Mouse (Mus musculus): ENCODE data around the gene Celf2. TPM values are rescaled to one million over a fixed set of nuclear protein-coding genes. Genes with fewer than 3 reads are reported as not detected.
"Not testable (repeated sequence)": the region's sequence is repeated elsewhere in the genome, so short reads cannot be mapped to it uniquely, and the experiment has no call there.

Gene Celf2
- 14.6 and 17.4 TPM in 2 replicates for polyA plus RNA-seq (2012; rRNA removed)

GRCm38 (mm10) chr2:7509463-7509862 is at the start of gene Celf2:
Gene Celf2, minus strand, starts transcription at chr2:7509563.
- H3K4me1 ChIP-seq (ENCODE audit: control insufficient read depth, insufficient read depth, low read length); H3K36me3 ChIP-seq (ENCODE audit: control insufficient read depth, insufficient read depth, low read length); H3K27ac ChIP-seq (ENCODE audit: control insufficient read depth, insufficient read depth, low read depth, low read length); H3K27me3 ChIP-seq (ENCODE audit: control insufficient read depth, insufficient read depth, low read length); H3K4me3 ChIP-seq (ENCODE audit: control insufficient read depth, low read depth, low read length): not testable (repeated sequence)

DNA sequence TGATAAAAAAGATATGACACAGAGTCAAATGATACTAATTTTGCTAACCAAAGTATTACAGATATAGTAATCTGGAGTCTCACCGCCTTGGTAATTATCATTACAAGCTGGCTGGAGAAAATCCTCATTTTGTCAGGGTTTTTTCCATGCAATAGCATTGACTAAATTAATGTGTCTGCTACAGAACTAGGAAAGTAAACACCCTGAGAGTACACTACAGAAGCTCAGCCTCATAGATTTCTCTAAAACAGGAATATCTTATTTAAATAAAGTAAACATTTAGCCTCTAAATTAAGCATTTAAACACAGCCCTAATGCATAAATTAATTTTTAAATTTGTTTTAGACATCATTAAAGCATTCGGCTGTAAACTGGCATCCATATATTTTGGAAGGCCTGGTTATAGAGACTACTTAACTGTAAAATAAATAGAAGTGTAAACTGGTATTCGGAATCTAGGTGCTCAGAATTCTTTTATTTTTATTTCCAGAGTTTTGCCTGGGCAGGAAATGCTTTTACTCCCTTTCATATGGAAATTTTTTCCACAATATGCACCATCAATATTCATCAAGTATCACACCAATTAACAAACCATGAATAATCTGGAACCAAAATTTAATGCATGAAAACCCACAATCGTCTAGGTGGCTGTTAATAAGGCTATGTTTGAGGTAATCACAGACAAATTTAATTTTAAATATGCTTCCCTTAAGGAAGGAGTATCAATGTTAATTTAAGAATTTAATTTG is 46.0 kb upstream of the Celf2 start:
- Histone ChIP-seq H3K27me3 (ENCODE audit: control insufficient read depth, insufficient read depth, low read length) (no peaks in the 10 kb centered on the region), H3K4me3 (ENCODE audit: control insufficient read depth, low read depth, low read length) (no peak overlapping the region), H3K4me1 (ENCODE audit: control insufficient read depth, insufficient read depth, low read length) (no peaks in the 10 kb centered on the region), H3K27ac (ENCODE audit: control insufficient read depth, insufficient read depth, low read depth, low read length) (no peak overlapping the region), H3K36me3 (ENCODE audit: control insufficient read depth, insufficient read depth, low read length) (no peaks in the 10 kb centered on the region)
- TF ChIP-seq CTCF (IDR thresholded peaks at IDR 0.05; ENCODE audit: control insufficient read depth, insufficient read depth, insufficient replicate concordance, low read depth, low read length) (no peak), POLR2A (IDR thresholded peaks at IDR 0.05; ENCODE audit: control insufficient read depth, low read depth, low read length) (no peak)

- H3K27ac ChIP-seq (ENCODE audit: control insufficient read depth, insufficient read depth, low read depth, low read length): no peak overlapping the region
- TF ChIP-seq CTCF (IDR thresholded peaks at IDR 0.05; ENCODE audit: control insufficient read depth, insufficient read depth, insufficient replicate concordance, low read depth, low read length) (no peak), POLR2A (IDR thresholded peaks at IDR 0.05; ENCODE audit: control insufficient read depth, low read depth, low read length) (no peak)
- no peaks in the 10 kb centered on the region for H3K36me3 ChIP-seq (ENCODE audit: control insufficient read depth, insufficient read depth, low read length)
- H3K4me3 ChIP-seq (ENCODE audit: control insufficient read depth, low read depth, low read length): no peak overlapping the region
- H3K4me1 ChIP-seq (ENCODE audit: control insufficient read depth, insufficient read depth, low read length): no peaks in the 10 kb centered on the region
- no peaks in the 10 kb centered on the region for H3K27me3 ChIP-seq (ENCODE audit: control insufficient read depth, insufficient read depth, low read length)
Observed at GRCm38 (mm10) chr2:7554601-7555000, 45.2 kb upstream of the Celf2 start.

- no peak overlapping the region for H3K4me3 ChIP-seq (ENCODE audit: control insufficient read depth, low read depth, low read length)
- H3K27me3 ChIP-seq (ENCODE audit: control insufficient read depth, insufficient read depth, low read length): no peaks in the 10 kb centered on the region
- no peaks in the 10 kb centered on the region for H3K4me1 ChIP-seq (ENCODE audit: control insufficient read depth, insufficient read depth, low read length)
- H3K36me3 ChIP-seq (ENCODE audit: control insufficient read depth, insufficient read depth, low read length): no peaks in the 10 kb centered on the region
- no peak for TF ChIP-seq POLR2A (IDR thresholded peaks at IDR 0.05; ENCODE audit: control insufficient read depth, low read depth, low read length)
- TF ChIP-seq CTCF (IDR thresholded peaks at IDR 0.05; ENCODE audit: control insufficient read depth, insufficient read depth, insufficient replicate concordance, low read depth, low read length): no peak
- H3K27ac ChIP-seq (ENCODE audit: control insufficient read depth, insufficient read depth, low read depth, low read length): no peak overlapping the region
Observed at GRCm38 (mm10) chr2:7552887-7553286, 43.5 kb upstream of the Celf2 start.

GRCm38 (mm10) chr2:7548886-7549285 is 39.5 kb upstream of the Celf2 start:
- TF ChIP-seq POLR2A (IDR thresholded peaks at IDR 0.05; ENCODE audit: control insufficient read depth, low read depth, low read length) (no peak), CTCF (IDR thresholded peaks at IDR 0.05; ENCODE audit: control insufficient read depth, insufficient read depth, insufficient replicate concordance, low read depth, low read length) (no peak)
- Histone ChIP-seq H3K27ac (ENCODE audit: control insufficient read depth, insufficient read depth, low read depth, low read length) (no peak overlapping the region), H3K4me3 (ENCODE audit: control insufficient read depth, low read depth, low read length) (no peak overlapping the region), H3K36me3 (ENCODE audit: control insufficient read depth, insufficient read depth, low read length) (no peaks in the 10 kb centered on the region), H3K4me1 (ENCODE audit: control insufficient read depth, insufficient read depth, low read length) (no peaks in the 10 kb centered on the region), H3K27me3 (ENCODE audit: control insufficient read depth, insufficient read depth, low read length) (no peaks in the 10 kb centered on the region)

DNA sequence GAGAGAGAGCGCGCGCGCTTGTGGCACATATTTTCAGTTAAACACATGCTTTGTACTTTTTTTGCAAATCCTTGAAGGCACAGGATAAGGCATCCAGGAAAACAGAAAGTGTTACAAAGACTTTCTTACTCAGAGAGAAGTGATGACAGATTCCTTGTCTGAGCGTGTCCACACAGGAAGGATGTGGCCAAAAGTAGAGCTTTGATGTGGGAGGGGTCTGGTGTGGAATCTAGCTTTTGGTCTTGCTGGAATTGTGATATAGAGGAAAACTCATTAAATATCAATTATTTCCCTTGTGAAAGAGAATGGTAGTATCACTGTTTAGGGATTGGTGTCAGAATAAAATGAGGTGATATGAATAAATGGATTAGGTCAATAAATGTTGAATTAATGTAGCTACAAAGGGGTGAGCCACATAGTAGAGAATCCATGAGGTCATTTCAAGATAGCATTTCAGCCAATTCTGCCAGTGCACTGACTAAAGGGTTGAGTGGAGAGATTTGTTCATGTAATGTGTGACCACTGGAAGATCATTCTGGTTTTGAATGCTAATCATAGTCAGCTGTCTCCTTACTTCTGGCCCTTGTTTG is 25.3 kb upstream of the Celf2 start:
- no peak for TF ChIP-seq CTCF (IDR thresholded peaks at IDR 0.05; ENCODE audit: control insufficient read depth, insufficient read depth, insufficient replicate concordance, low read depth, low read length)
- no peak for TF ChIP-seq POLR2A (IDR thresholded peaks at IDR 0.05; ENCODE audit: control insufficient read depth, low read depth, low read length)
- Histone ChIP-seq H3K4me1 (ENCODE audit: control insufficient read depth, insufficient read depth, low read length) (no peaks in the 10 kb centered on the region), H3K27me3 (ENCODE audit: control insufficient read depth, insufficient read depth, low read length) (no peaks in the 10 kb centered on the region)

GRCm38 (mm10) chr2:7534195-7534594 is 24.8 kb upstream of the Celf2 start:
- Histone ChIP-seq H3K36me3 (ENCODE audit: control insufficient read depth, insufficient read depth, low read length) (no peaks in the 10 kb centered on the region), H3K4me1 (ENCODE audit: control insufficient read depth, insufficient read depth, low read length) (no peaks in the 10 kb centered on the region), H3K27me3 (ENCODE audit: control insufficient read depth, insufficient read depth, low read length) (no peaks in the 10 kb centered on the region), H3K27ac (ENCODE audit: control insufficient read depth, insufficient read depth, low read depth, low read length) (no peak overlapping the region), H3K4me3 (ENCODE audit: control insufficient read depth, low read depth, low read length) (no peak overlapping the region)
- no peak for TF ChIP-seq CTCF (IDR thresholded peaks at IDR 0.05; ENCODE audit: control insufficient read depth, insufficient read depth, insufficient replicate concordance, low read depth, low read length)
- TF ChIP-seq POLR2A (IDR thresholded peaks at IDR 0.05; ENCODE audit: control insufficient read depth, low read depth, low read length): no peak

More for the DNA sequence above, 25.3 kb upstream of the Celf2 start:
- H3K4me3 ChIP-seq (ENCODE audit: control insufficient read depth, low read depth, low read length): no peak overlapping the region
- no peak overlapping the region for H3K27ac ChIP-seq (ENCODE audit: control insufficient read depth, insufficient read depth, low read depth, low read length)
- no peaks in the 10 kb centered on the region for H3K36me3 ChIP-seq (ENCODE audit: control insufficient read depth, insufficient read depth, low read length)
